Mouse (Mus musculus) erythroid progenitor cell, adult 5-6 weeks (primary cell): ENCODE results near the gene Ifitm2. TPM values are rescaled to one million over a fixed set of nuclear protein-coding genes. Genes with fewer than 3 reads are reported as not detected.
"Not testable (repeated sequence)": the region's sequence is repeated elsewhere in the genome, so short reads cannot be mapped to it uniquely, and the experiment has no call there.

Source experiments
- ATAC-seq: replicated peaks from 2 replicates; pipeline ENCODE4 v1.8.0; 2016; ENCODE audit warnings: moderate number of reproducible peaks, mild to moderate bottlenecking, moderate TSS enrichment, inconsistent platforms; ENCODE audit not compliant: poor library complexity, low FRiP score, severe bottlenecking
- total RNA-seq, 2 experiments: library from RNA; stranded (forward) in 1 of 2; stranded (reverse) in 1 of 2; fragments of 150-400 nt in 1 of 2; fragments of 186-747, 209-891 nt in 1 of 2; gene quantifications; 2 replicates each; pipeline versions ENCODE4 v1.2.3 to v1.2.4; 2015 to 2017; ENCODE audit warnings: low replicate concordance in 2 of 2

Gene Ifitm2
- total RNA-seq, 2 experiments from 2014 or later, result 51.7 to 73.4 TPM

GRCm38 (mm10) chr7:140971479-140972171, 15.8 kb upstream of the Ifitm2 start:
- 0 out of 2 replicates have a peak, but pooled peaks have one; percentile 25 for ATAC-seq

GRCm38 (mm10) chr7:140970931-140971330, 15.1 kb upstream of the Ifitm2 start:
- no peak for ATAC-seq

DNA sequence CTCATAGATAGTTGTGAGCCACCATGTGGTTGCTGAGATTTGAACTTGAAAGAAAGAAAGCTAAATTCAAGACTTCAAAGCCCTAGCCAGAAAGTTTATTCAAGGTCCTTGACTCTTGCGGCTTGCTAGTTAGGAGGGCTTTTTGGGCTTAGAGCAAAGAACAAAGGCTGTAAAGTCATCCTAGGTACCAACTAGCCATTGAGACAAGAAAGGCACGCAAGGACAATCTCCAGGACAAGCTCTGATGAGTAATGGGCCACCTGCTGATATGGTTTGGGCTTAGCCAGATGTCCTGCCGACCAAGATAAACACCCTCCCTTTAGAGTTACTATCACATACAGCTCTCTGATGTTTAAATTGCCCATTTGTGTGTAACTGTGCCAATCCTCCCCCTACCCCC, 12.9 kb upstream of the Ifitm2 start:
- ATAC-seq, result not testable (repeated sequence)

- 0 out of 2 replicates have a peak, but pooled peaks have one; percentile 19 for ATAC-seq
Observed at GRCm38 (mm10) chr7:140967862-140968591, 12.2 kb upstream of the Ifitm2 start.

GRCm38 (mm10) chr7:140966921-140967320, 11.1 kb upstream of the Ifitm2 start, which contains the start of gene Ifitm1:
Gene Ifitm1 (plus strand): TSS chr7:140967221.
- ATAC-seq, result no peak

GRCm38 (mm10) chr7:140962733-140963132, 6.9 kb upstream of the Ifitm2 start:
- ATAC-seq, result no peak

DNA sequence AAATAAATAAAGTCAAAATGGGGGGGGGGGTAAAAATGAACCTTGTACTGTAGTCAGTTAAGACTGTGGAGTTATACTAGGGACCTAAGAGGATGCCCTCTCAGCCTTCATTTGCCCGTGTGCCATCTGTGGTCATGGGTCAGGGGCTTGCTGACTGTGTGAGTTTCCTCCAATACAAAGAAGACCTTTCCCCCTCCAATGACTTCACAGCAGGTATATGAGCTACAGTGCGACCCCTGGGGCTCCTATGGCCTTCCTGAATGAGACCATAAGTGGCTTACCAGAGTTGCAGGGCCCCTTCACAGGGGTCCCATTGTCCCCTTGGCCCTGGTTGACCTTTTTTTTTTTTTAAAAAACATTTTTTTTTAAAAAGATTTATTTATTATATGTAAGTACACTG, 5.6 kb upstream of the Ifitm2 start:
- ATAC-seq, result no peak

- no peak for ATAC-seq
Observed at GRCm38 (mm10) chr7:140960026-140960425, 4.2 kb upstream of the Ifitm2 start.

DNA sequence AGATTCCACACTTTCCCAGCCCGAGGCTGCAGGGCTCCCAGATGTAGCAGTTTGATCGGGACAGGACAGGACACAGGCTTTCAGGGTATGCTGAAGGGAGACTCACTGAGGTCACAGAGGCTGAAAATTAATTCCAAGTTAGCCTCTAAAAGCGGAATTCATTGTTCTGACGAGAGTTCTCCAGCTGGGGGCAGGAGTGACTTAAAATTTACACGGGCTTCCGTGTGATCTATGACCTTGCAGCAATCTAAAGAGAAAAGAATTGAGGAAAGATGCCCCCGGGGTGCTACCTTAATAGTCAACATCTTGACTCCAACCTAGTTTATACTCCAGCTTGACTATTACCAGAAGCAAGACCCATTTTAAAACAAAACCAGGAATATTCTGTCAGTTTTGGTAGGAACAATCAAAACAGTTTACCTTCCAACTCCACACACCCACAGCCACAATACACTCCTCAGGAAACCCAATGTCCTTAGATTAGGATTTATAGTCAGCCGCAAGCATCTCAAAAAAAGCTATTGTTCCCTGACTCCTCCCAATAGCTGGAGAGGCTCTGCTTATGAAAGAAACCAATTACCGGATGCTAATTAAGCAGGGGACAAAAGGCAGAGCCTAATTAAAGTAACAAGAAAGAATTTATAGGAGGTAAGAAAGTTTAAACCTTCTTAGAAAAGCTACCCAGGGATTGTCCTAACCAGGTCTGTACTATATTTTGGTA, 3.6 kb upstream of the Ifitm2 start:
- ATAC-seq, result no peak

GRCm38 (mm10) chr7:140956556-140956869, 726 bp upstream of the Ifitm2 start:
- ATAC-seq, result no peak

DNA sequence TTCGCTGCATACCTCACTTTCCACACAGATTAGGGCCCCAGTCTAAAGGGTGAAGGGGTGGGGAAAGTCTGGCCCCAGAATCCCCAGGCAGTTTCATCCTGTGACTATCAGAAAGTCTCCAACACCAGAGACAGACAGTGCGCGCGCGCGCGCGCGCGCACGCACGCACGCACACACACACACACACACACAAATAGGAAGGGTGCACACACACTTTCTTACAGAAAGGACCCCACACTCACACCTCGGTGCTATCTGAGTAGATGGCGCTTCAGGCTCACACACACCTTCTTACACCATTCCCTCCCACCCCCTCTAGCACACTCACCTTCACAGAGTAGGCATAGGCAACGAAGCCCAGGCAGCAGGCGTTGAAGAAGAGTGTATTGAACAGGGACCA, 445 bp downstream of the Ifitm2 start:
- no peak for ATAC-seq

GRCm38 (mm10) chr7:140954733-140955071, 1.1 kb downstream of the Ifitm2 start:
- no peak for ATAC-seq

DNA sequence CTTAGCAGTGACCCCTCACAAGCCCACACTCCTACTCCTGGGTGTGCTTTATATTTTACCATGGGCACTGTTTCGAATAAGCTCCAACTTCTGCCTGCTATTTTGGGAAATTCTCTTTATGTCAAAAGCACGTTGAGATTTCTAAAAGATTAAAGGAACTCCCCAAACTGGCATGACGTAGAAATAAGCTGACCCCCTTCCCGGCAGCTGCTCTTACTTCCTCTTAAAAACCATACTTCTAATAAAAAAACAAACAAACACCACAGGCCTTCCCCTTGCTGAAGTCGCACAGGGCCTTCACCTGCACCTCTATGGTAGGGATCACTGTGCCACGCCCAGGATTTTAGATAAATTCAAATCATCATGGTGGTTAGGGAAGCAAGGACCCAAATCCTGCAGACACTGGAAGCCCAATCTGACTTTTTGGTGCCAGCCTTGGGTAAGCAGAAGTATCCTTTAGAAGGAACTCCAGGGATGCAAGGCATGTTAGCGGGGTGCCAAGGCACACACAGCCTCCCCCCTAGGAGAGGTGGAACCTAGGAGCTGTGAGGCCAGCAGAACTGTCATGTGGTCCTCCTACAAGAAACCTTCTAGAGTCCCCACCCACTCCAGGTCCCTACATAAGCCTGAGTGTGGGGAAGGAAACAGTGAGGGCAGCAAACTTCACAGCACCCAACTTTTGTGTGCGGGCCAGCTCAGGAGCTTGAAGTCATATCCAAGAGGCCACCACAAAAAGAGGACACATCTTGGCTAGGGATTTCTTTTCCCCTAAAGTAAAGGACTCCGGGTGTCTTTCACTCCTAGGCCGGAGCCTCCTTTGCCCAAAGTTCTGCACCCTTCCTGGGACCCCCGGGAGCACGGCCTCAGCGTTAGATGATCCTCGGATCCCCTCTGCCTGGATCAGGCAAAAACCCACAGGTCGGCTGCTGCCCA, 1.7 kb downstream of the Ifitm2 start:
- ATAC-seq, result no peak

DNA sequence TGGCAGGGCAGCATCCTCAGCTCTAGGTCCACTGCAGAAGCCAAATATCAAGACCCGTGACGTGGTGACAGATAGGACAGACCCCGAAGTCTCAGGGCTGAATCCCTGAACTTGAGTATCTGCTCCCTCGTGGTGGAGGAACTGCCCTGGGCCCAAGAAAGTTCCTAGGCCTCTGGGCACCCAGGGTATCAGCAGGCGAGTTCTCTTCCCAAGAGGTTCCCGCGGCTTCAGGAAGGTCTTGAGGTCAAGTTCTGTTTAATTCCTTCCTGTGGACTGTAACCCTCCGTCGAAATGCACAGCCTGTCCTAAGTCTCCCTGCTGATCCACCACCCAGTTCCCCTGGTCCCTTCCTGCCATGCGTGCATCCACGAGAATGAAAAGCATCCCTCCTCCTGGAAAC, 2.7 kb downstream of the Ifitm2 start:
- no peak for ATAC-seq

DNA sequence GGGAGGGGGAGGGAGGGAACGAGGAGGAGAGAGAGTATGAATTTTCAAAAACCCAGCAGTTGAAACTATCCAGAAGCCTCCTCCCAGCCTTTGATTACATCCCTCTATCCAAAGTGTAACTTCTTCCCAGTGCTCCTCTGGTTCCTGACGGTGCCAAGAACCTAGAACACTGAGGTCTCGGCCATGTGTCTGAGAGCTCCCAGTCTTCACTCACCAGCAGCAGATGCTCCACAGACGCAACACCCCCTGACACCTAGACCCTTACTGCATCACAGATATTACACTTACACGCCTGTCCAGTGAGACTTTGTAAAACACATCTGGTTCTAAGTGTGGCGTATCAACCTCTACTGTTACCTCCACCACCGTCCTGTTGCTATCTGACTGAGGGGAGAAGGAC, 3.3 kb downstream of the Ifitm2 start:
- ATAC-seq, result no peak

DNA sequence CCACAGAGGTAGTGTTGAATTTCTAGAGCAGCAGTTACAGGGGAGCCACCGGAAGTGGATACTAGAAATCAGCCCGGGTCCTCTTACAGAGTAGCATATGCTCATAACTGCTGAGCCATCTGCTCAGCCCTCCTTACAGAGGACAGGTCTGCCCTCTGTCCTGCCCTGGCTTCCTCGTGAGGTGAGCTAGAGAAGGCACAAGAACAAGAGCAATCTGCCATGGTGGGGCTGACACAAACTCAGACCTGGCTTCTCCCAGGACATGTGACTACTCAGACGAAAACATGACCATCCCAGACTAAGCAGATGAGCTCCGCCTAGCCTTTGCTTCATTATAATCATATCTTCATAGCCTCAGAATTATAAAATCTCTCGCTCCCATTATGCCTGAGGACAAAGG, 4.0 kb downstream of the Ifitm2 start:
- no peak for ATAC-seq

- no peak for ATAC-seq
Observed at GRCm38 (mm10) chr7:140951051-140951450, 4.7 kb downstream of the Ifitm2 start.

DNA sequence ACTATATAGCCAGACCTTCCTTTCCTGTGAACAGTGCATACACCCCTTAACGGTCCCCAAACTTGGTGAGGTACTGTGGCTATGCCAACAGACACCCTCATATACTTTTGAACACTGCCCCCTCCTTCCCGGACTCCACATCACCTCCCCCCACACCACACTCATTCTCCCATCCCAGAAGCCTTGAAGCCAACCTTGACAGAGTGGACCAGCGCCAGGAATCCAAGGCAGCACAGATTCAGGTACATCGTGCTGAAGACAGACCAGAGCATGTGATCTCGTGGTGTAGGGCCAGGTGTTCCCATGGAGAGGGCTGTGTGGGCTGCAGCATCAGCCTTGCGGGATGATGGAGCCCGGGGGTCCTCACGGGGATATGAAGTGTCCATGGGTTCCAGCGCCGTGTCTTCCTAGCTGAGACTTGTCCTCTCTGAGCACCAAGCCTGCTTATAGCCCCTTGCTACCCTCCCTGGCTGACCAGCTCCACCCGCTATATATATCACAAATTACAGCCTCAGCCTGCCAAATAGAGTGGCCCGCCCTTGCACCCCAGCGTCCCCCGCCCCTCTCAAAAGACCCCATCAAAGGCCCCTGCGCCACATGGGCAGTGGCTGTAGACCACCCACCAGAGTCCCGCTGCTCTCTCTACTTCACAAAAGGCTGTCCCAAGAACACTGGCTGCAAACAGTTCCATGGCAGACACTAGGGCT, 5.8 kb downstream of the Ifitm2 start, which contains the start of gene Ifitm5:
Ifitm5 (minus strand) TSS at position 468 of the 707 bp plus-strand sequence.
- no peak for ATAC-seq

- ATAC-seq, result no peak
Observed at GRCm38 (mm10) chr7:140949255-140949654, 6.5 kb downstream of the Ifitm2 start.
